Mouse (Mus musculus) embryo, embryonic 9.5 days (tissue): ENCODE data around the gene Uba3.

Experiments used
- DNase-seq: peaks from one replicate; pipeline ENCODE4 v3.0.0-alpha.2; 2017; ENCODE audit errors: extremely low spot score

Gene Uba3

DNA sequence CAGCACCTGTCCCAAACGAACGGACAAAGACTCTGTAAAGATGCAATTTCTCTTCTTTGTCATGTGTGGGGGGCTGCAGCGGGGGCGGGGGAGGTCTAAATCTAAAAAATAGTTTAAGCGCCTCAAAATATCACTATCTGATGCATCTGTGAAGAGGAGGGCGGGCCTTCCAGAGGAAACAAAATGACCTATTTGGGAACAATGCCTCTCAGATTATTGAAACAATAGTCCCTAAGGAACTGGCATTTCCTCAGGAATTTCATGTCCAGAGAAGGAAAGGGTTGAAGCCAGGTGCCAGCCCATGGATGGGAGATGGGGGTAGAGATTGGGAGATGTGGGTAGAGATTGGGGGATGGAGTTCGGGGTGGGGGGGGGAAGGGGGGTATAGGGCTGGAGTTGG, 63.6 kb downstream of the Uba3 start:
- DNase-seq, result no peak
